Mouse (Mus musculus) heart, embryonic 12.5 days (tissue): ENCODE results near the gene Fam129c. TPM values are rescaled to one million over a fixed set of nuclear protein-coding genes. Genes with fewer than 3 reads are reported as not detected.

ENCODE experiments used
- ATAC-seq: fragments of 200-750 bp; cut with Nextera tagmentation; 2 replicates; pipeline ENCODE4 v1.8.0; 2017; ENCODE audit warnings: moderate TSS enrichment, moderate library complexity; ENCODE audit not compliant: insufficient number of reproducible peaks, low FRiP score
- H3K27ac ChIP-seq: fragments of 300-500 bp; sonication (generic); 2 replicates; pipeline ENCODE4 v1.5.1; 2016; ENCODE audit warnings: mild to moderate bottlenecking, moderate library complexity; ENCODE audit not compliant: poor library complexity, severe bottlenecking
- H3K27me3 ChIP-seq: fragments of 300-500 bp; sonication (generic); replicated peaks from 2 replicates; pipeline ENCODE4 v1.6.1; 2016; ENCODE audit warnings: mild to moderate bottlenecking, moderate library complexity
- H3K36me3 ChIP-seq: fragments of 300-500 bp; sonication (generic); 2 replicates; pipeline ENCODE4 v1.6.1; 2016; ENCODE audit warnings: mild to moderate bottlenecking, moderate library complexity
- H3K4me1 ChIP-seq: fragments of 300-500 bp; sonication (generic); replicated peaks from 2 replicates; pipeline ENCODE4 v1.6.1; 2016; ENCODE audit warnings: mild to moderate bottlenecking
- H3K4me2 ChIP-seq: fragments of 300-500 bp; sonication (generic); 2 replicates; pipeline ENCODE4 v1.6.1; 2016; ENCODE audit warnings: mild to moderate bottlenecking, moderate library complexity
- H3K4me3 ChIP-seq: fragments of 300-500 bp; sonication (generic); 2 replicates; pipeline ENCODE4 v1.5.1; 2016; ENCODE audit warnings: mild to moderate bottlenecking
- H3K9ac ChIP-seq: fragments of 300-500 bp; sonication (generic); 2 replicates; pipeline ENCODE4 v1.6.1; 2016; ENCODE audit warnings: mild to moderate bottlenecking, moderate library complexity
- H3K9me3 ChIP-seq: fragments of 300-500 bp; sonication (generic); replicated peaks from 2 replicates; pipeline ENCODE4 v1.6.1; 2016; ENCODE audit warnings: mild to moderate bottlenecking, moderate library complexity
- WGBS: fragments of 180-500 bp; shearing (Covaris S2); methylation state at CpG from one replicate; pipeline ENCODE4 v1.1.7; 2016; 5-methylcytosine and 5-hydroxymethylcytosine counted together
- polyA plus RNA-seq: library from polyadenylated mRNA; unstranded; fragments of >200 nt; fragmentation: Nextera tagmentation; extraction: Ambion mirVana; gene quantifications from 2 replicates; pipeline ENCODE4 v1.2.1, GENCODE M21; 2016

Gene Fam129c
- polyA plus RNA-seq, 1 experiment from 2014 or later, result 2.2 TPM

DNA sequence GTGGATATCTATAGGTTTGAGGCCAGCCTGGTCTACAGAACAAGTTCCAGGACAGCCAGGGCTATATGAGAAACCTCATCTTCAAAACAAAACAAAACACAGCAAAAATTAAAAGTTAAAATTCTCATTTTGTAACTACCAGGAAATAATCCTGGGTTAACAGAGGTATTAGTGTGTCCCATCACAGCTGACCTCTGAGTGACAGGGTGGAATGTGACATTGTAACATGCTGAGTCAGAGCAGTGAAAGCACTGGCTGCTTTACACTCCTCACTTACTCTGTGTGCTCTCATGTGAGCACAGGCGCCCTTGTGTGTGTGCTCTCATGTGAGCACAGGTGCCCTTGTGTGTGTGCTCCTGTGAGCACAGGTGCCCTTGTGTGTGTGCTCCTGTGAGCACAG lies 22.4 kb upstream of the Fam129c start:
- ATAC-seq, result no peak
- 54% methylated on average over 1 of the region's 1 CpGs for WGBS
- H3K27ac ChIP-seq, result no peak overlapping the region

GRCm38 (mm10) chr8:71577856-71578387 lies 19.5 kb upstream of the Fam129c start:
- WGBS, result 49% methylated on average over 4 of the region's 4 CpGs
- no peak for ATAC-seq
- Histone ChIP-seq H3K4me3 (no peak overlapping the region), H3K4me1 (no peaks in the 10 kb centered on the region), H3K9me3 (no peaks in the 10 kb centered on the region), H3K9ac (no peak overlapping the region), H3K27me3 (peaks cover 18% of the 10 kb centered on the region), H3K27ac (no peak overlapping the region), H3K4me2 (no peak overlapping the region), H3K36me3 (0 out of 2 replicates have a peak, but pooled peaks cover 4% of the 10 kb centered on the region)

More for the DNA sequence above, 22.4 kb upstream of the Fam129c start:
- Histone ChIP-seq H3K4me2 (no peak overlapping the region), H3K9ac (no peak overlapping the region), H3K36me3 (no peaks in the 10 kb centered on the region), H3K4me1 (peaks cover 9% of the 10 kb centered on the region), H3K9me3 (no peaks in the 10 kb centered on the region), H3K27me3 (peaks cover 11% of the 10 kb centered on the region; the same call in 1 of the 2 replicates), H3K4me3 (no peak overlapping the region)

DNA sequence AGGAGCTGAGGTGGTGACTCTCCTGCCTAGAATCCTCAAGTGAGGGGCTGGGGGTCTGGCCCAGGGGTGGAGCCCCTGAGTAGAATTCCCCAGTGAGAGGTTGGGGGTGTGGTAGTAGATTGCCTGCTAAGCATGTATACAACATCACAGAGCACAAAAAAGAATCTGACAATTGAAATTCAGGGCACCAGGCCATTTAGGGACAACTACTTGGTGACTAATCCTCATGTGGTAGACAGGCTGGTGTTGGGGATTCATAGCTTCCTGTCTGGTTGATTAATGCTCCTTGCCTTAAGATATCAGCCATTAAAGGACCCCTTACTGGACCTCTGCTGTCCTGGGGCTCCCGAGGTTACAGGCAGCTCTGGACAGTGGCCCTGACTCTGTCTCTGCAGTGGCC lies 18.4 kb upstream of the Fam129c start:
- no peak overlapping the region for H3K9ac ChIP-seq
- H3K4me3 ChIP-seq, result no peak overlapping the region
- H3K36me3 ChIP-seq, result 0 out of 2 replicates have a peak, but pooled peaks cover 6% of the 10 kb centered on the region
- no peaks in the 10 kb centered on the region for H3K4me1 ChIP-seq
- no peaks in the 10 kb centered on the region for H3K9me3 ChIP-seq
- peaks cover 20% of the 10 kb centered on the region for H3K27me3 ChIP-seq
- ATAC-seq, result no peak
- WGBS, result 50% methylated on average over 1 of the region's 1 CpGs
- no peak overlapping the region for H3K4me2 ChIP-seq
- H3K27ac ChIP-seq, result no peak overlapping the region

DNA sequence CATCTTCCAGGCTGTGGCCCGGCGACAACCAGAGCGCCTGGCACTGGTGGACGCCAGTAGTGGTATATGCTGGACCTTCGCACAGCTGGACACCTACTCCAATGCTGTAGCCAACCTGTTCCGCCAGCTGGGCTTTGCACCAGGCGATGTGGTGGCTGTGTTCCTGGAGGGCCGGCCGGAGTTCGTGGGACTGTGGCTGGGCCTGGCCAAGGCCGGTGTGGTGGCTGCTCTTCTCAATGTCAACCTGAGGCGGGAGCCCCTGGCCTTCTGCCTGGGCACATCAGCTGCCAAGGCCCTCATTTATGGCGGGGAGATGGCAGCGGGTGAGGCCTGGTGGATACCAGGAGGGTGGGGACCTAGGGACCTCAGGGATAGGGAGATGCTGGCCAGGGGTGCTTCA lies 18.0 kb upstream of the Fam129c start:
- no peak for ATAC-seq
- H3K9me3 ChIP-seq, result no peaks in the 10 kb centered on the region
- no peak overlapping the region for H3K4me3 ChIP-seq
- H3K9ac ChIP-seq, result no peak overlapping the region
- peaks cover 24% of the 10 kb centered on the region for H3K27me3 ChIP-seq
- H3K4me2 ChIP-seq, result no peak overlapping the region
- no peak overlapping the region for H3K27ac ChIP-seq
- no peaks in the 10 kb centered on the region for H3K4me1 ChIP-seq
- peaks cover 11% of the 10 kb centered on the region for H3K36me3 ChIP-seq
- WGBS, result 85% methylated on average over 14 of the region's 14 CpGs

DNA sequence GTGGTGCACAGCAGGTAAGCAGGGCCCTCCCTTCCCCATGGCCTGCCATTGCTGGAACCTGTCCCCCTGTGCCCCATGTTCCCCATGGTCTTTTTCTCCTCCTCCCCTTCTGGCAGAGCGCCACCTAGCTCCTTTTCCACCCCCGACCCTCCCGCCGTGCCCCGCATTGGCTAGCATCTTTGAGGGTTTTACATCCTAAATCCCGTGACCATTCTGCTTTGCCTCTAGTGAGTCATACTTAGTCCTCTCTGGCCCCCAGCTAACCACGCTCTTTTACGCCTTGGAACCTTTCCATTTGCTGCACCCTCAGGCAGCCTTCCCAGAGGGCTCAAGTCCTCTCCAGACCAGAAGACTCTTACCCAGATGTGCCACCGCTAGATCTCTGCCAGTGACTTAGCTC lies 17.2 kb upstream of the Fam129c start:
- H3K27ac ChIP-seq, result no peak overlapping the region
- H3K4me3 ChIP-seq, result no peak overlapping the region
- no peak overlapping the region for H3K9ac ChIP-seq
- H3K4me2 ChIP-seq, result no peak overlapping the region
- no peak for ATAC-seq
- H3K36me3 ChIP-seq, result peaks cover 18% of the 10 kb centered on the region
- no peaks in the 10 kb centered on the region for H3K4me1 ChIP-seq
- 45% methylated on average over 9 of the region's 9 CpGs for WGBS
- H3K27me3 ChIP-seq, result peaks cover 29% of the 10 kb centered on the region
- H3K9me3 ChIP-seq, result no peaks in the 10 kb centered on the region

- Histone ChIP-seq H3K4me1 (peaks cover 8% of the 10 kb centered on the region), H3K4me3 (no peak overlapping the region), H3K36me3 (peaks cover 28% of the 10 kb centered on the region), H3K27ac (no peak overlapping the region), H3K4me2 (no peak overlapping the region), H3K9ac (no peak overlapping the region), H3K9me3 (no peaks in the 10 kb centered on the region), H3K27me3 (peaks cover 11% of the 10 kb centered on the region; the same call in 1 of the 2 replicates)
- no peak for ATAC-seq
- 59% methylated on average over 2 of the region's 2 CpGs for WGBS
Observed at GRCm38 (mm10) chr8:71586891-71587290, 10.6 kb upstream of the Fam129c start.

- Histone ChIP-seq H3K27ac (no peak overlapping the region), H3K4me2 (no peak overlapping the region), H3K4me3 (no peak overlapping the region), H3K27me3 (peaks cover 11% of the 10 kb centered on the region; the same call in 1 of the 2 replicates), H3K9ac (no peak overlapping the region), H3K4me1 (peaks cover 20% of the 10 kb centered on the region), H3K9me3 (no peaks in the 10 kb centered on the region), H3K36me3 (peaks cover 28% of the 10 kb centered on the region)
- ATAC-seq, result no peak
- WGBS, result 69% methylated on average over 3 of the region's 3 CpGs
Observed at GRCm38 (mm10) chr8:71588762-71589161, 8.7 kb upstream of the Fam129c start.

GRCm38 (mm10) chr8:71591017-71591416 lies 6.4 kb upstream of the Fam129c start:
- Histone ChIP-seq H3K9ac (peak overlapping the region; percentile 84), H3K4me2 (peak overlapping the region; percentile 89), H3K27me3 (no peaks in the 10 kb centered on the region), H3K4me1 (peaks cover 28% of the 10 kb centered on the region), H3K36me3 (peaks cover 6% of the 10 kb centered on the region), H3K4me3 (peak overlapping the region; percentile 66), H3K27ac (no peak overlapping the region; the same call in 1 of the 2 replicates), H3K9me3 (no peaks in the 10 kb centered on the region)
- WGBS, result 27% methylated on average over 5 of the region's 5 CpGs
- no peak for ATAC-seq

- H3K27ac ChIP-seq, result peak within 1 kb of the TSS; percentile 97
- H3K4me2 ChIP-seq, result peak within 1 kb of the TSS; percentile 89
- under 1% methylated on average over 67 of the region's 71 CpGs for WGBS
- ATAC-seq, result peak; percentile 87
- peak within 1 kb of the TSS; percentile 66 for H3K4me3 ChIP-seq
- H3K36me3 ChIP-seq, result peaks cover 1% of the 10 kb centered on the region; the same call in 1 of the 2 replicates
- H3K27me3 ChIP-seq, result no peaks in the 10 kb centered on the region
- H3K4me1 ChIP-seq, result peaks cover 32% of the 10 kb centered on the region
- H3K9me3 ChIP-seq, result no peaks in the 10 kb centered on the region
- peak within 1 kb of the TSS; percentile 84 for H3K9ac ChIP-seq
Observed at GRCm38 (mm10) chr8:71591471-71592373, 5.7 kb upstream of the Fam129c start, which contains the start of gene Pgls. Gene Pgls (plus strand): TSS chr8:71592176.

GRCm38 (mm10) chr8:71592374-71593170 lies 4.9 kb upstream of the Fam129c start:
- 5% methylated on average over 56 of the region's 60 CpGs for WGBS
- peaks cover 32% of the 10 kb centered on the region for H3K4me1 ChIP-seq
- H3K27me3 ChIP-seq, result no peaks in the 10 kb centered on the region; the same call in 1 of the 2 replicates
- H3K4me3 ChIP-seq, result peak overlapping the region; percentile 66
- ATAC-seq, result peak; percentile 75
- peak overlapping the region; percentile 89 for H3K4me2 ChIP-seq
- H3K27ac ChIP-seq, result peak overlapping the region; percentile 97
- no peaks in the 10 kb centered on the region; the same call in 1 of the 2 replicates for H3K36me3 ChIP-seq
- peak overlapping the region; percentile 84 for H3K9ac ChIP-seq
- no peaks in the 10 kb centered on the region for H3K9me3 ChIP-seq
